Mouse (Mus musculus): Measurements from ENCODE around the gene Gal.

- no peak for TF ChIP-seq POLR2A (IDR thresholded peaks at IDR 0.05; ENCODE audit: low read depth, low read length)
- no peak for TF ChIP-seq CTCF (IDR thresholded peaks at IDR 0.05; ENCODE audit: extremely low read depth, insufficient read length, insufficient replicate concordance, low read depth, low read length)
These were observed 44.2 kb upstream of the Gal start for GRCm38 (mm10) chr19:3458331-3459099.
